Mouse (Mus musculus): ENCODE measurements at regions not wholly inside any gene's neighbourhood (a gene's known extent, or its start where the extent isn't known, plus 50 kb on each side); places are given as distances from the start of the nearest gene placed in this dataset.
A peak's percentile ranks its signal among the peaks of the same experiment; 100 is the strongest.

- peak overlapping the region; percentile 40; the same call in 1 of the 2 replicates for H3K9ac ChIP-seq
- H3K36me3 ChIP-seq, result no peaks in the 10 kb centered on the region
- ATAC-seq (ENCODE audit: extremely low read depth, insufficient number of reproducible peaks, low FRiP score, low TSS enrichment), result no peak
- no peak overlapping the region for H3K27ac ChIP-seq (replicated peaks)
- peak overlapping the region; percentile 34 for H3K4me3 ChIP-seq
- H3K4me1 ChIP-seq, result peaks cover 8% of the 10 kb centered on the region
- H3K27me3 ChIP-seq (replicated peaks), result no peaks in the 10 kb centered on the region
- H3K9me3 ChIP-seq, result no peaks in the 10 kb centered on the region
- WGBS, result 16% methylated on average over 6 of the region's 6 CpGs
- peak overlapping the region; percentile 65 for H3K4me2 ChIP-seq
Observed at GRCm38 (mm10) chr6:98435676-98436075, 93.1 kb upstream of the Gm765 start.

- Histone ChIP-seq H3K4me2 (no peak overlapping the region), H3K27me3 (replicated peaks) (no peaks in the 10 kb centered on the region), H3K36me3 (no peaks in the 10 kb centered on the region), H3K27ac (replicated peaks) (no peak overlapping the region), H3K4me3 (no peak overlapping the region), H3K4me1 (peaks cover 11% of the 10 kb centered on the region), H3K9me3 (no peaks in the 10 kb centered on the region), H3K9ac (no peak overlapping the region)
- WGBS, result 59% methylated on average over 6 of the region's 6 CpGs
- no peak for ATAC-seq (ENCODE audit: extremely low read depth, insufficient number of reproducible peaks, low FRiP score, low TSS enrichment)
Observed at GRCm38 (mm10) chr6:98433286-98433685, 90.7 kb upstream of the Gm765 start.

GRCm38 (mm10) chr6:98429120-98429519 lies 86.6 kb upstream of the Gm765 start:
- no peak overlapping the region for H3K4me3 ChIP-seq
- H3K4me1 ChIP-seq, result peaks cover 5% of the 10 kb centered on the region; the same call in 1 of the 2 replicates
- whole genome bisulfite sequencing, result 73% methylated on average over 5 of the region's 5 CpGs
- no peak overlapping the region for H3K4me2 ChIP-seq
- ATAC-seq (ENCODE audit: extremely low read depth, insufficient number of reproducible peaks, low FRiP score, low TSS enrichment), result no peak
- no peak overlapping the region for H3K27ac ChIP-seq (replicated peaks)
- no peaks in the 10 kb centered on the region for H3K36me3 ChIP-seq
- no peaks in the 10 kb centered on the region for H3K27me3 ChIP-seq (replicated peaks)
- no peaks in the 10 kb centered on the region for H3K9me3 ChIP-seq
- H3K9ac ChIP-seq, result no peak overlapping the region

- Histone ChIP-seq H3K27ac (replicated peaks) (no peak overlapping the region), H3K36me3 (no peaks in the 10 kb centered on the region), H3K4me1 (peaks cover 7% of the 10 kb centered on the region), H3K9ac (no peak overlapping the region), H3K9me3 (no peaks in the 10 kb centered on the region), H3K4me2 (no peak overlapping the region), H3K4me3 (no peak overlapping the region), H3K27me3 (replicated peaks) (no peaks in the 10 kb centered on the region)
- ATAC-seq (ENCODE audit: extremely low read depth, insufficient number of reproducible peaks, low FRiP score, low TSS enrichment), result no peak
- 70% methylated on average over 1 of the region's 1 CpGs for WGBS
Observed at GRCm38 (mm10) chr6:98402605-98403004, 60.1 kb upstream of the Gm765 start.

- no peak for ATAC-seq (ENCODE audit: extremely low read depth, insufficient number of reproducible peaks, low FRiP score, low TSS enrichment)
- Histone ChIP-seq H3K4me3 (no peak overlapping the region), H3K9ac (no peak overlapping the region), H3K9me3 (no peaks in the 10 kb centered on the region), H3K4me1 (no peaks in the 10 kb centered on the region), H3K27me3 (replicated peaks) (no peaks in the 10 kb centered on the region), H3K27ac (replicated peaks) (no peak overlapping the region), H3K4me2 (no peak overlapping the region), H3K36me3 (no peaks in the 10 kb centered on the region)
- 61% methylated on average over 5 of the region's 5 CpGs for WGBS
Observed at GRCm38 (mm10) chr6:98394589-98394988, 52.0 kb upstream of the Gm765 start.

Data from heart, embryonic 13.5 days (tissue).